Mouse (Mus musculus) brain, adult 2 months (tissue): ENCODE measurements at regions not wholly inside any gene's neighbourhood (a gene's known extent, or its start where the extent isn't known, plus 50 kb on each side); places are given as distances from the start of the nearest gene placed in this dataset.

Experiments used
- DNase-seq: peaks from one replicate; pipeline ENCODE4 v3.0.0; 2011; ENCODE audit warnings: low read depth, low spot score

DNA sequence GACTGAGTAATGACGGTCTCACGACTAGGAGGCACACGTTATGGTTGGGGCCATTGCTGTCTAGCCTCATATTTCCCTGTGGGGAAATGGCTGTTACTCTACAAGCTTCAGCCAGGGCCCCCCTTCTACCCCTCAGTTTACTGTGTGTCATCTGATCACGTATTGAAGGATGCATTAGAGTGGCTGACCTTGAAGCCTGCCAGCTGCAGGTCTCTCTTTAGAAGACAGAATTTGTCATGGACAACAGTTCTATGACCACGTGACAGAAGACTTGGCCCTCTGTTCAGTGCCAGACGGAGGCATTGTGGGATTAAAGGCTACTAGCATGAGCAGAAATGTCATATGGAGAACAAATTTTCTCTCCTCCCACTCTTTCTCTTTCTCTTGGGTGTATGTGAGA lies 115.6 kb downstream of the Gas1 start:
- no peak for DNase-seq

- DNase-seq = no peak
These were observed 119.3 kb downstream of the Gas1 start for GRCm38 (mm10) chr13:60057761-60058274.

- DNase-seq = no peak
These were observed 122.6 kb downstream of the Gas1 start for GRCm38 (mm10) chr13:60054531-60054930.

DNA sequence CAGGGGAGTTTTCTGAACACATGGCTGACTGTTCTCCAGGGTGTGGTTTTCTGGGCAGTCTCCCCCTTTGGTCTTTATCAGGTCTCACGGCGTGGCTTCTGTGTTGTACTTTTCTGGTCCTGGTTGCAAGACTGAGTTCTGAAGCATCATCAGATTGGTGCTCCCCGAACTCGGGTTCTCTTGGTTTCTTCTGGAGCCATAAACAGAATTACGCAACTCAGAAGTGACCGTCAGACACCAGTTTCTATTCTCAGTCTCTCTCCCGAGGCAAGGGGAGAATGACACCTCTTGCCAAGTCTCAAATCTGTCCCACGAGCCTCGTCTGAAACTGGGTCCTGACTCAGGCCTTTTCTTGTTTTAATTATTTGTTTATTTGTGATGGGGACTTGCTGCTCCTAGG lies 123.1 kb downstream of the Gas1 start:
- DNase-seq = no peak

GRCm38 (mm10) chr13:60051866-60052265 lies 125.3 kb downstream of the Gas1 start:
- DNase-seq = no peak

- peak; percentile 82 for DNase-seq
These were observed 126.2 kb downstream of the Gas1 start for GRCm38 (mm10) chr13:60050799-60051580.

- DNase-seq = no peak
These were observed 127.5 kb downstream of the Gas1 start for GRCm38 (mm10) chr13:60049703-60050102.

GRCm38 (mm10) chr13:60047791-60048730 lies 129.1 kb downstream of the Gas1 start:
- DNase-seq = peak; percentile 79

- no peak for DNase-seq
These were observed 131.4 kb downstream of the Gas1 start for GRCm38 (mm10) chr13:60045752-60046151.

DNA sequence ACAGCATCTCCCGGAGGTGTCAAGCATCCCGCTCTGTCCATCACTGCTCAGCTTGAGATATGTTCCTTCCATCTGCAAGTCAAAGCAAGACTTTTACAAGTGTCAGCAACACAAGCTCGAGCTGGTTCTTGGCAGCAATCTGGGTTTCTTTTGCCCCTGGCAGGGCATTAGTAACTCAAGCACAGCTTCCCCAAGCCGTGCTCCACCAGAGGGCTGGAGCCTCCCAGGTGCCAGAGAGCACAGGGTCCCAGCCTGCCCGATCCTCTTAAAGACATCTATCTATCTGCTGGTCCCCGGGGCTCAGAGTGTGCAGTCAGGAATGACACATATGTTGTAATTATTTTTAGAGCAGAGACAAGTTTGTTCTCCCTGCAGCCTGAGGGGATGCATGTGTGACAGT lies 132.3 kb downstream of the Gas1 start:
- DNase-seq = no peak

DNA sequence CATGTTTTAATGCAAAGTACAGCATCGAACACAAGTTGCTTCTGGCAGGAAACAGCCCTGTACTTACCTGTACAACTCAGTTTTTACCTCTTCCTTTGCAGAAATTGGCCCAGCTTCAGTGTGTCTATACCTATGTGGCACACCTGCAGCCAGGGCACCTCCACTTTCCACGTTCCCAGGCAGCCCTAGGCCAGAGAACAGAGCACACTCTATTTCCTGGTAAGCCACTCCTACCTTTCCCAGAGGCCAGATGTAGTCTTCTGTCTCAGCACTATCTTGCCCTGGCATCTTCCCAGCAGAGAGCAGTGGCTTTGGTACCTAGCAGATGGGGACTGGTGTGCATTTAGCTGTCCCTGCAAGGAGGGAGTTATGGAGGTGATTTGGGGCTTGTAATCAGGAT lies 134.7 kb downstream of the Gas1 start:
- no peak for DNase-seq

- peak; percentile 53 for DNase-seq
These were observed 141.5 kb downstream of the Gas1 start for GRCm38 (mm10) chr13:60035536-60036130.

DNA sequence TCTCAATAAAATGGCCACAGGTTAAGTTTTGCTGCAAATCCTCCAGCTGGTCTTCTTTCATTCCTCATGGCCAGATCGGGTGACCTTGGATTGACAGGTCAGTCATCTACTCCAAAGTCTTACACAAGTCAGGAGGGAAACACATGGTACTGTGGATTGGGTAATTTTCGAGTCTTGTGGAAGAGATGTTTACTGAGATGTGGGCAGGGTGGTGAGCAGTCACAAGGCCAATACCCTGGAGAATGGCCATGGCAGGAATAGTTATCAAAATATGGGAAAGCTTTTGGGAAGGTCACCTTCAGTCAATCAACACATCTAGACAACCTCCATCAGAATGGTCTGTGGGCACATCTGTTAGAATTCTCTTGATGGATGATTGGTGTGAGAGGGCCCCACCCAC lies 144.0 kb downstream of the Gas1 start:
- DNase-seq = no peak

- no peak for DNase-seq
These were observed 144.6 kb downstream of the Gas1 start for GRCm38 (mm10) chr13:60032586-60032985.

DNA sequence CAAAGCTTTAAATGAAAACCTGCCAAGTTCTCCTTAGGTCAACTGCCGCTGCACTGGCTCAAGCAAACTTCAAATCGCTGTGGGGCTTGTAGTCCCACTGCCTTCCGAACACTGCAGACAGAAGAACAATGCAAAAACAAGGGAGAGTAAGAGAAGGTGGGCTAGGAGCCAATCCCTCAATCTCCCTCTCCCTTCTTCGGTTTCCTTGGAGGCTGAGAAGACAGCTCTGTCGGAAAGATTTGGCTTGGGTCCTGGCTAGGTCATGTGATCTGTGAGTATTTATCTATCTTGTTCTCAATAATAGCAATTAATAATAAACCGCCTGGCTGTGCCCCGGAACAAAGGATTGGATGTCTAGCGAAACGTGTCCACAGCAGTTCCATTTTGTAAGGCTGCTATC lies 147.6 kb downstream of the Gas1 start:
- DNase-seq = peak; percentile 28

DNA sequence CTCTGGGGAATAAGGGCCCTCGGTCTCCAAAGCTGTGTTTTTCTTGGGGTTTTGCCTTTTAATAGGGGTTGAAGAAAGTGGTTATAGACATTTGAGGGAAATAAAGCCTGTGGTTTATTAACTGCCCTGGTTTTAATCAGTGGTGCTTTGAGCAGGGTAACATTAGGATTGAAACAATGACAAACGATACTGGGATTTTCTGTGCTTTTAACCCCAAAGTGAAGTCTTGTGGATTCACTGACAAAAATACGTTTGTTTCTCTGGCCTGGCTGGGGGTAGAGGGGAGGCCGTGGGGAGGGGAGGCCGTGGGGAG lies 157.0 kb downstream of the Gas1 start:
- no peak for DNase-seq

DNA sequence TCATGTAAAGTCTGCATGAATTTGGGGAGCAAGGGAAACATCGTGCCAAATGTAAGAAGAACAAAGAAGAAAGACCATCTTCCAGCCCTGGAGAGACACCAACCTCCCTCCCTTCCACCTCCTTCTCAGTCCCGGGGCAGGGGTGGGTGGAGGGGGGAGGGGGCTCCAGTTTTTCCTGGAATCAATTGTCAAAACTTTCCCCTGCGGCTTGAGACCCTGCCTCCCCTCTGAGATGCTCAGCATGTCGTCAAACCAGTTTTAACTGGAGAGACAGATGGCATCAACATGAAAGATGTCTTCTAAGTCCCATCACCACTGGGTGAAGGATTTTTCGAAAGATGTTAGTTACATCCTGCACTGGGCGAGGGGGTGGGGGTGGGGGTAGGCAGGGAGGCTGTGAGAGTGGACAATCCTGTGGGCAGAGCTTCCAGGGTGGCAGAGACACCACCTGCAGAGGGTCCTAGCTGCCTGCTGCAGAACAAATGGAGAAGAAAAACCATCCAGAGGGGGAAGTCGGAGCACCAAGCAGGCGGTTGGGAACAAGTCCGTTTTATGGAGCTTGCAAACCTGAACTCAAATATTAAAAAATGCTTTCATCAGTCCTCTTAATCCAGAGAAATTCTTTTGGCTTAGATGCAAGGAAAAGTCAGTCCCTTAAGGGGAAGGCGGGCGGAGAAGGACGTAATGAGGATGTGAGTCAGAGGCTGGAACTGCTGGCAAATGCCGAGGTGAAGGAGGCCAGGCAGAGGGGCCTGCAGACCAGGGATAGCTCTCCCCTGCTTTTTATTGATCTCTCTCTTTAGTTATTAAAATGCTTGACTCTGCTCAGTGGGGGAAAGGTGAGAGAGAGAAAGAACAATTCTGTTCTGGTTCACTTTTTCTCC lies 157.6 kb downstream of the Gas1 start:
- DNase-seq = peak; percentile 31

GRCm38 (mm10) chr13:60015854-60016366 lies 161.3 kb downstream of the Gas1 start:
- DNase-seq = peak; percentile 8

GRCm38 (mm10) chr13:60012046-60012813 lies 164.9 kb downstream of the Gas1 start:
- DNase-seq = peak; percentile 29

DNA sequence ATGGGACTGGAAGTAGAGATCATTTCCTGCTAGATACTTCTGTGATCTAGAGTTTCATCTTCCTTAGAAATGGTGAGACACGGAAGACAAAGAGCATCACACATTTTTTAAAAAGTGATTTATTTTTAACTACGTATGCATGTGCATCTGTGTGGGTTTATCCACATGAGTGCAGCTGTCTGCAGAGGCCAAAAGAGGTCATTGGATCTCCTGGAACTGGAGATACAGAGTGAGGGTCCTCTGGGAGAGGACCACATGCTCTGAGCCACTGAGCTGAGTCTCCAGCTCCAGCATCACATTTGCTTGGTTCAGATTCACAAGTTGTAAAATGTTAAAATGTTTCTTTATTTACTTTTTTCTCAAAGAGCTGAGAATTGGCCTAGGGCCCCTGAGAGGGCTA lies 166.1 kb downstream of the Gas1 start:
- no peak for DNase-seq
